Mouse (Mus musculus) midbrain, embryonic 12.5 days (tissue): ENCODE data around the gene Gm35134. TPM values are rescaled to one million over a fixed set of nuclear protein-coding genes. Genes with fewer than 3 reads are reported as not detected.
"Not testable (repeated sequence)": the region's sequence is repeated elsewhere in the genome, so short reads cannot be mapped to it uniquely, and the experiment has no call there.

Experiments
- ATAC-seq: fragments of 200-750 bp; cut with Nextera tagmentation; 2 replicates; pipeline ENCODE4 v1.8.0; 2017; ENCODE audit warnings: low read depth, moderate TSS enrichment, moderate library complexity; ENCODE audit not compliant: low FRiP score
- H3K27ac ChIP-seq: fragments of 300-500 bp; sonication (generic); replicated peaks from 2 replicates; pipeline ENCODE4 v1.5.1; 2016; ENCODE audit warnings: mild to moderate bottlenecking
- H3K27me3 ChIP-seq: fragments of 300-500 bp; sonication (generic); 2 replicates; pipeline ENCODE4 v1.6.1; 2016; ENCODE audit warnings: mild to moderate bottlenecking
- H3K36me3 ChIP-seq: fragments of 300-500 bp; sonication (generic); 2 replicates; pipeline ENCODE4 v1.6.1; 2016
- H3K4me1 ChIP-seq: fragments of 300-500 bp; sonication (generic); 2 replicates; pipeline ENCODE4 v1.6.1; 2016
- H3K4me2 ChIP-seq: fragments of 300-500 bp; sonication (generic); replicated peaks from 2 replicates; pipeline ENCODE4 v1.6.1; 2016; ENCODE audit warnings: mild to moderate bottlenecking, moderate library complexity
- H3K4me3 ChIP-seq: fragments of 300-500 bp; sonication (generic); 2 replicates; pipeline ENCODE4 v1.5.1; 2016; ENCODE audit warnings: mild to moderate bottlenecking
- H3K9ac ChIP-seq: fragments of 300-500 bp; sonication (generic); replicated peaks from 2 replicates; pipeline ENCODE4 v1.6.1; 2016; ENCODE audit warnings: mild to moderate bottlenecking, moderate library complexity
- H3K9me3 ChIP-seq: fragments of 300-500 bp; sonication (generic); 2 replicates; pipeline ENCODE4 v1.6.1; 2016; ENCODE audit warnings: mild to moderate bottlenecking
- WGBS: fragments of 180-500 bp; shearing (Covaris S2); methylation state at CpG from one replicate; pipeline ENCODE4 v1.1.7; 2016; 5-methylcytosine and 5-hydroxymethylcytosine counted together
- polyA plus RNA-seq: library from polyadenylated mRNA; unstranded; fragments of >200 nt; fragmentation: Nextera tagmentation; extraction: Ambion mirVana; gene quantifications from 2 replicates; pipeline ENCODE4 v1.2.1, GENCODE M21; 2016

Gene Gm35134
- polyA plus RNA-seq, result not detected in 2 replicates

- not testable (repeated sequence) for H3K9ac ChIP-seq, H3K36me3 ChIP-seq, ATAC-seq, H3K4me1 ChIP-seq, H3K27me3 ChIP-seq, H3K27ac ChIP-seq, H3K4me3 ChIP-seq, H3K9me3 ChIP-seq, H3K4me2 ChIP-seq
- no CpG with 5 or more reads among the region's 7 CpGs for WGBS
Observed at GRCm38 (mm10) chrY:19112707-19113106, at the start of gene Gm35134. TSS of gene Gm35134 (plus strand) at chrY:19113007.
